Mouse (Mus musculus): ENCODE results near the gene Caskin1. TPM values are rescaled to one million over a fixed set of nuclear protein-coding genes. Genes with fewer than 3 reads are reported as not detected.

Caskin1 gene
- polyA plus RNA-seq, 1 experiment, result 0.34 TPM

DNA sequence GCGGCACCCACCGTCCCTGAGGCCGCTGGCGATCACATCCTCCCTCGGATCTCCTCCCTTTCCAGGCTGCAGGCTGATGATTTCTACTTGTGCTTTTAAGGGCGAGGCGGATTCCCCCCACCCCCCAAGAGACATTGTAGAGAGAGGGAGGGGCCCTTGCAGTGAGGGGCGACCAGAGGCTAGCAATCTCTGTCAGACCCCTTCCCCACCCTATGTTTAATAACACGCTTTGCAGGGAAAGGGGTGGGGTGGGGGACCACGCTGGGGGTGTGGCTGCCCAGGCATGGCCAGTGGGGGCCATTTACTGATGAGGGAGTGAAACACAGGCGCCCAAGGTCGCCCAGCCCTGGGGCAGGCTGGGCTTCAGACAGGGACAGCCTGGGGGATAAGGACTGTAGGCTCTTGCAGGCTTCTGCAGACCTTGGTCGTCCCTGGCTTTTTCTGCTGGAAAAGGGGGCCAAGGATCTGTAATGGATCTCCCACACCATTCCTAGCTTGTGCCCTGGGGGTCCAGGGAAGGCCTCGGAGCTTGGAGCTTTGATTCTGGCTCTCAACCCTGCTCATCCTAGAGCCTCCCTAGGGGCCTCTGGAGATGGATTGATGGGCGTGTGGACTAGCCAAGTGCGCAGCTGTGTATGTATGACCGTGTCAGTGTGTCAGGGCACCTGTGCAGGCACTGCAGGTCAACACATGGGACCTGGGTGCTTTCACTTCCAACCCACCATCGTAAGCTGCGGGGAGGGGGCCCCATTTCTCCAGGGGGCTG lies 1.0 kb downstream of the Caskin1 start:
- no peaks in the 10 kb centered on the region for H3K4me1 ChIP-seq (ENCODE audit: control insufficient read depth, insufficient read depth, low read length)
- TF ChIP-seq POLR2A (IDR thresholded peaks at IDR 0.05; ENCODE audit: borderline replicate concordance, low read depth, low read length) (no peak), CTCF (IDR thresholded peaks at IDR 0.05; ENCODE audit: low read depth, low read length) (no peak)
- H3K27ac ChIP-seq (ENCODE audit: insufficient read depth, low read depth, low read length), result no peak overlapping the region
- H3K4me3 ChIP-seq (ENCODE audit: insufficient read depth, low read length), result peak overlapping the region; percentile 62; the same call in 1 of the 2 replicates

DNA sequence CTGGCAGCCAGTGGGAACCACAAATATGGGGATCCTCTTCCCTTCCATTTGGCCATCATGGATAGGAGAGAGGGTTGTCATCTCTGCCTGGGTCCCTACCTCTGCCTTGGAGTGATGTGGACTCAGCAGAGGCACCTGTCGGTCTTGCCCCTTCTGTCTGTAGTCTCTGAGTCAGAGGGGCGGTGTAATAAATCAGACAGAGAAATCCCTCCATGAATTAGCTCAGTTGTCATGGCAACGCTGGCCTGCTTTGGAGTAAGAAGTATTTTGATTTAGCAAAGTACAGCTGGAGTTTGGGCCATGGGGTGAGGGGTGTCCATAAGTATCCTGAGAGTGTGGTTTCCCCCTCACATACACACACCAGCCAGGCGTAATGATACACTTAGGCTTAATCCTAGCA lies 2.0 kb downstream of the Caskin1 start:
- H3K4me1 ChIP-seq (ENCODE audit: control insufficient read depth, insufficient read depth, low read length), result no peaks in the 10 kb centered on the region
- H3K4me3 ChIP-seq (ENCODE audit: insufficient read depth, low read length), result no peak overlapping the region
- TF ChIP-seq POLR2A (IDR thresholded peaks at IDR 0.05; ENCODE audit: borderline replicate concordance, low read depth, low read length) (no peak), CTCF (IDR thresholded peaks at IDR 0.05; ENCODE audit: low read depth, low read length) (no peak)
- H3K27ac ChIP-seq (ENCODE audit: insufficient read depth, low read depth, low read length), result no peak overlapping the region

DNA sequence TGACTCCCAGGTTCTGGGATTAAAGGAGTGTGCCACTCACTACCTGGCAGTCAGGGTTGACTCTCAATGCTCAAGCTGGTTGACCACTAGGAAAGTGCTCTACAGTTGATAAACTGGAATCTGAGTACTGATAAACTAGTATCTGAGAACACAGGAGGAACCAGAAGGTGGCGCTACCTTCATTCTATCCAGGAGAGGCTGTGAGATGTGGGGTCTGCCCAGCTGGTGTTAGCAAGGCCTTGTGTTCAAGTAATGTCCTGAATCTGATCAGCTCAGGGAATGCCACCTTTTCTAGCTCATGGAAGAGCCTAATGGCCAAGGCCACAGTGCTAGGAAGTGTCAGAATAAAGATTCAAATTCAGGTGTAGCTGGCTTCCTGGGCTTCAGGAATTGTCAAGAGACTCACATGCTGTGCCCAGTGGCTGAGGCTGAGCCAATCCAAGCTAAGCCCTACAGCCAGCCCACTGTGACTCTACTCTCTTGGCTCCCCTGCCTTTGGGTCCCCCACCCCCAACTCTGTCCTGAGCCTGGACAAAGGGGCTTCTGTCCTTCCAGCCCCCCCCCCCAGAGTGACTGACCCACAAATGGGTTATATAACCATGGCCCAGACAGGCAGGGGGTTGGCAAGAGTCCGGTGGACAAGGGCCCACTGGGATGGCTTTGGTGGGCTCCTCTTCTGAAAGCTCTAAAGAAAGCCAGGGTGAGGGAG lies 6.4 kb downstream of the Caskin1 start:
- no peak overlapping the region for H3K4me3 ChIP-seq (ENCODE audit: insufficient read depth, low read length)
- TF ChIP-seq CTCF (IDR thresholded peaks at IDR 0.05; ENCODE audit: low read depth, low read length) (peak; percentile 69), POLR2A (IDR thresholded peaks at IDR 0.05; ENCODE audit: borderline replicate concordance, low read depth, low read length) (no peak)
- H3K4me1 ChIP-seq (ENCODE audit: control insufficient read depth, insufficient read depth, low read length), result no peaks in the 10 kb centered on the region
- H3K27ac ChIP-seq (ENCODE audit: insufficient read depth, low read depth, low read length), result no peak overlapping the region

DNA sequence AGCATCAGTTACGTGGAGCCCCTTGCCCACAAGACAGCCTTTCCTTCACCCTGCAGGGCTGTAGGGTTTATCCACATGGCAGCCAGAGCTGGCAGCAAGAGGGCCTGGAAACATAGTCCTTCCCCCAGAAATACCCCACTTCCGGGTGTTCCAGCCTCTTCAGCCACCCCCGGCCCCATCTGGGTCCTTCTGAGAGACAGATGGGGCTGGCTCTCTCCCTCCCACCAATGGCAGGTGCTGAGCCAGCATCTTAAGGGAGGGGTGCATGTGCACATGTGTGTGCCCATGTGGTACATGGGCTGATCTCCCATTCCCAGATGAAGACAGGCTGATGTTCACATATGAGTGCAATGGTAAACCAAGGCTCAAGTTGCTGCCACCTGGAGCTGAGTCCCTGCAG lies 7.0 kb downstream of the Caskin1 start:
- Histone ChIP-seq H3K27ac (ENCODE audit: insufficient read depth, low read depth, low read length) (no peak overlapping the region), H3K4me1 (ENCODE audit: control insufficient read depth, insufficient read depth, low read length) (no peaks in the 10 kb centered on the region), H3K4me3 (ENCODE audit: insufficient read depth, low read length) (no peak overlapping the region)
- TF ChIP-seq POLR2A (IDR thresholded peaks at IDR 0.05; ENCODE audit: borderline replicate concordance, low read depth, low read length) (no peak), CTCF (IDR thresholded peaks at IDR 0.05; ENCODE audit: low read depth, low read length) (no peak)

DNA sequence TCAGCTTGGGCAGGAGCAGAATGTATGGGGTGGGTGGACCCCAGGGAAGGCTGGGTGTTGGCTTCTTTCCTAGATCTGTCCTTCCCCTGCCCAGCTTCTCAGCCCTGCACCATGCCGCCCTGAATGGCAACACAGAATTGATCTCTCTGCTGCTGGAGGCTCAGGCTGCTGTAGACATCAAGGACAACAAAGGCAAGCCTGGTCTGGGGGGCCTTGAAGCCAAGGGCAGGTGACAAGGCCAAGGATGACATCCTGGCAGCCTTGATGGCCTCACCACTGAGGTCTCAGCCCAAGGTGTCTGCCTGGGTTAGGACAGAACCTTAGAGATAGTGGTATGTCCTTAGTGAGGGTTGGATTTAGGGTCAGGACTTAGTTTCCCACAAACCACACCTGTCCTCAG lies 7.6 kb downstream of the Caskin1 start:
- H3K27ac ChIP-seq (ENCODE audit: insufficient read depth, low read depth, low read length), result no peak overlapping the region
- TF ChIP-seq POLR2A (IDR thresholded peaks at IDR 0.05; ENCODE audit: borderline replicate concordance, low read depth, low read length) (no peak), CTCF (IDR thresholded peaks at IDR 0.05; ENCODE audit: low read depth, low read length) (no peak)
- H3K4me3 ChIP-seq (ENCODE audit: insufficient read depth, low read length), result no peak overlapping the region
- H3K4me1 ChIP-seq (ENCODE audit: control insufficient read depth, insufficient read depth, low read length), result no peaks in the 10 kb centered on the region

DNA sequence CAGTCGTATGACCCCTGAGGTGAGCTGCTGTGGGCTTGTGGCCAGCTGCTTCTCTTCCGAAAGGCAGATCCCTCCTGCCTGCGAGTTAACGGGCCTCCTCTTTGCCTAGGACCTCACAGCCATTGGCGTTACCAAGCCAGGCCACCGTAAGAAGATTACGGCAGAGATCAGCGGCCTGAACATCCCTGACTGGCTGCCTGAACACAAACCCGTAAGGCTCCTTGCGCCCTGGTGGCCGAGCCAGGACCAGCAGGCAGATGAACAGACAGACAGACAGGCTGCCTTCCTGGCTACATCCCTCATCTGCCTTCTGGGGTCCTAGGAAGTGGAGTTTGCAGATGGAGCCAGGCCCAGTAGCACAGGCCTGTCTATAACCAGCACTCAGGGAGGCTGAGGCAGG lies 13.8 kb downstream of the Caskin1 start:
- Histone ChIP-seq H3K4me3 (ENCODE audit: insufficient read depth, low read length) (no peak overlapping the region), H3K27ac (ENCODE audit: insufficient read depth, low read depth, low read length) (no peak overlapping the region), H3K4me1 (ENCODE audit: control insufficient read depth, insufficient read depth, low read length) (no peaks in the 10 kb centered on the region)
- TF ChIP-seq CTCF (IDR thresholded peaks at IDR 0.05; ENCODE audit: low read depth, low read length), result no peak
- no peak for TF ChIP-seq POLR2A (IDR thresholded peaks at IDR 0.05; ENCODE audit: borderline replicate concordance, low read depth, low read length)

DNA sequence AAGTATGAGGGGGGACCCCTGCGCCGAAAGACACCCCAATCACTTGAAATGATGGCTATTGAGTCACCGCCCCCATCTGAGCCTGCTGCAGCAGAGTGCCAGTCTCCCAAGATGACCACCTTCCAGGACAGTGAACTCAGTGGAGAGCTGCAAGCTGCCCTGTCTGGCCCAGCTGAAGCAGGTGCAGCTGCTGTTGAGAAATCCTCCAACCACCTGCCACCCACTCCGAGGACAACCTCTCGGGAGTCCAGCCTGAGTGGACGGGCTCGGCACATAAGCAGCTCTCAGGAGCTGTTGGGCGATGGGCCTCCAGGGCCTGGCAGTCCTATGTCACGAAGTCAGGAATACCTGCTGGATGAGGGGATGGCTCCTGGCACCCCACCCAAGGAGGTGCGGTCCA lies 15.7 kb downstream of the Caskin1 start:
- Histone ChIP-seq H3K4me3 (ENCODE audit: insufficient read depth, low read length) (no peak overlapping the region), H3K4me1 (ENCODE audit: control insufficient read depth, insufficient read depth, low read length) (no peaks in the 10 kb centered on the region), H3K27ac (ENCODE audit: insufficient read depth, low read depth, low read length) (no peak overlapping the region)
- no peak for TF ChIP-seq POLR2A (IDR thresholded peaks at IDR 0.05; ENCODE audit: borderline replicate concordance, low read depth, low read length)
- TF ChIP-seq CTCF (IDR thresholded peaks at IDR 0.05; ENCODE audit: low read depth, low read length), result no peak

DNA sequence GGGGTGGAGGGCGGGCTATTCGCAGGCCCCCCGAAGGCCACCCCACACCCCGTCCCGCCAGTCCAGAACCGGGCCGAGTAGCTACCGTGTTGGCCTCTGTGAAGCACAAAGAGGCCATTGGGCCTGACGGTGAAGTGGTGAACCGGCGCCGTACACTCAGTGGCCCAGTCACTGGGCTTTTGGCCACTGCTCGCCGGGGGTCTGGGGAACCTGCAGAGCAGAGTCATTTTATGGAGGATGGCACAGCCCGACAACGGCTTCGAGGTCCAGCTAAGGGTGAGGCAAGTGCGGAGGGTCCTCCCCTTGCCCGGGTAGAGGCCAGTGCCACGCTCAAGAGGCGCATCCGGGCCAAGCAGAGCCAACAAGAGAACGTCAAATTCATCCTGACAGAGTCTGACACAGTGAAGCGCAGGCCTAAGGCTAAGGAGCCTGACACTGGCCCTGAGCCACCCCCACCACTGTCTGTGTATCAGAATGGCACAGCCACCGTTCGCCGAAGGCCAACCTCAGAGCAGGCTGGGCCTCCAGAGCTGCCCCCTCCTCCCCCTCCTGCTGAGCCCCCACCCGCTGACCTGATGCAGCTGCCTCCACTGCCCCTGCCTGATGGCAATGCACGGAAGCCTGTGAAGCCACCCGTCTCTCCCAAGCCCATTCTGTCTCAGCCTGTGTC lies 17.0 kb downstream of the Caskin1 start:
- H3K4me1 ChIP-seq (ENCODE audit: control insufficient read depth, insufficient read depth, low read length), result no peaks in the 10 kb centered on the region
- no peak for TF ChIP-seq CTCF (IDR thresholded peaks at IDR 0.05; ENCODE audit: low read depth, low read length)
- TF ChIP-seq POLR2A (IDR thresholded peaks at IDR 0.05; ENCODE audit: borderline replicate concordance, low read depth, low read length), result no peak
- H3K27ac ChIP-seq (ENCODE audit: insufficient read depth, low read depth, low read length), result no peak overlapping the region
- no peak overlapping the region for H3K4me3 ChIP-seq (ENCODE audit: insufficient read depth, low read length)

DNA sequence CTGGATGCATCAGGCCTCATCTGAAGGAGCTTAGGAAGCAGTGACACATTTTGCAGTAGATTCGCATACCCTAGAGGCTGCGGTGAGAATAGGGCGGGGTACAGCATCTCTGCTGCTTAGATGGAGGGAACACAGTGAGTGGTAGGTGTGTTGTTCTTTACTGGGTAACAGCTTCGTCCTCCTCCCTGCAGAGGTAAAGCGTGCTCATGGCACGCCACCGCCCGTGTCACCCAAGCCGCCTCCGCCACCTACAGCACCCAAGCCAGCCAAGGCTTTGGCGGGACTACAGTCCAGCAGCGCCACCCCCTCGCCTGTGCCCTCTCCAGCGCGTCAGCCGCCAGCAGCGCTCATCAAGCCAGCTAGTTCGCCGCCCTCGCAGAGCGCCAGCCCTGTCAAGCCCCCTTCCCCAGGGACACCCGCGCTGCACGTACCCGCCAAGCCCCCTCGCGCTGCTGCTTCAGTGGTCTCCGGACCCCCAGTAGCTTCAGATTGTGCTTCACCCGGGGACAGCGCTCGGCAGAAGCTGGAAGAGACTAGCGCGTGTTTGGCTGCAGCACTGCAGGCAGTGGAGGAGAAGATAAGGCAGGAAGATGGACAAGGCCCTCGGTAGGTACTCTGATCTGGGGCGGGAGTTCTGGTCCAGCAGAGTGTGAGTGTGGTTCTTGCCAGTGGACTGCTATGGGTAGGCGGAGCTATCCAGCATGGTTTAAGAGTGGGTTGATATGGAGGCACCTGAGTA lies 18.1 kb downstream of the Caskin1 start:
- Histone ChIP-seq H3K27ac (ENCODE audit: insufficient read depth, low read depth, low read length) (no peak overlapping the region), H3K4me3 (ENCODE audit: insufficient read depth, low read length) (no peak overlapping the region), H3K4me1 (ENCODE audit: control insufficient read depth, insufficient read depth, low read length) (no peaks in the 10 kb centered on the region)
- TF ChIP-seq CTCF (IDR thresholded peaks at IDR 0.05; ENCODE audit: low read depth, low read length) (no peak), POLR2A (IDR thresholded peaks at IDR 0.05; ENCODE audit: borderline replicate concordance, low read depth, low read length) (no peak)

Data from bone marrow macrophage, adult 2 months (primary cell).